Mouse (Mus musculus) CH12.LX (cell line): ENCODE measurements at regions not wholly inside any gene's neighbourhood (a gene's known extent, or its start where the extent isn't known, plus 50 kb on each side); places are given as distances from the start of the nearest gene placed in this dataset.
"Not testable (repeated sequence)": the region's sequence is repeated elsewhere in the genome, so short reads cannot be mapped to it uniquely, and the experiment has no call there.

Experiments used
- DNase-seq: peaks from one replicate; pipeline ENCODE4 v3.0.0-alpha.2; 2013; ENCODE audit errors: extremely low read depth
- H3K27ac ChIP-seq: 2 replicates; pipeline ENCODE4 v1.5.1; 2012; ENCODE audit warnings: low read depth, mild to moderate bottlenecking, control low read depth, moderate library complexity; ENCODE audit not compliant: insufficient read depth
- H3K27me3 ChIP-seq: replicated peaks from 2 replicates; pipeline ENCODE3; 2012; ENCODE audit warnings: inconsistent platforms
- H3K36me3 ChIP-seq, 2 experiments: replicated peaks in 1 of 2; 2 replicates each; pipeline versions ENCODE3 to v1.6.1; 2012; ENCODE audit warnings: inconsistent platforms in 1 of 2, low read length in 1 of 2, mild to moderate bottlenecking in 1 of 2, mixed read lengths in 1 of 2, moderate library complexity in 1 of 2; ENCODE audit not compliant: control insufficient read depth in 1 of 2, insufficient read depth in 1 of 2
- H3K4me1 ChIP-seq, 2 experiments: 2 replicates each; pipeline ENCODE4 v1.6.1; 2012; ENCODE audit warnings: inconsistent platforms in 1 of 2, moderate library complexity in 1 of 2; ENCODE audit not compliant: insufficient read depth in 2 of 2, control insufficient read depth in 1 of 2
- H3K4me2 ChIP-seq: 2 replicates; pipeline ENCODE4 v1.6.1; 2012; ENCODE audit warnings: low read depth, mild to moderate bottlenecking, control low read depth; ENCODE audit not compliant: poor library complexity, insufficient read depth, severe bottlenecking
- H3K4me3 ChIP-seq, 3 experiments: fragments of 150-350 bp in 1 of 3; sonication (generic) in 1 of 3; replicated peaks in 1 of 3; 2 replicates each; pipeline versions ENCODE3 to v1.5.1; 2011 to 2012; ENCODE audit warnings: low read depth in 2 of 3, low read length in 2 of 3, mild to moderate bottlenecking in 2 of 3, moderate library complexity in 2 of 3, control low read depth in 1 of 3, improper control_type of control experiment in 1 of 3, inconsistent platforms in 1 of 3, mixed read lengths in 1 of 3; ENCODE audit not compliant: poor library complexity in 1 of 3
- H3K79me2 ChIP-seq: replicated peaks from 2 replicates; pipeline ENCODE4 v1.6.1; 2012; ENCODE audit warnings: mild to moderate bottlenecking, moderate library complexity; ENCODE audit not compliant: control insufficient read depth, poor library complexity, insufficient read depth, severe bottlenecking; ENCODE audit errors: extremely low read depth
- H3K9ac ChIP-seq: 2 replicates; pipeline ENCODE4 v1.6.1; 2012; ENCODE audit warnings: low read depth, mild to moderate bottlenecking, control low read depth, moderate library complexity; ENCODE audit not compliant: insufficient read depth
- H3K9me3 ChIP-seq: replicated peaks from 2 replicates; pipeline ENCODE3; 2012; ENCODE audit warnings: low read length, inconsistent platforms, mixed read lengths
- E2F4 ChIP-seq: IDR thresholded peaks from 2 replicates; pipeline ENCODE4 v1.6.1; 2011; ENCODE audit warnings: low read depth, low read length, improper control_type of control experiment; ENCODE audit not compliant: insufficient replicate concordance
- ELF1 ChIP-seq: IDR thresholded peaks from 2 replicates; pipeline ENCODE4 v1.6.1; 2014; ENCODE audit warnings: low read depth, mild to moderate bottlenecking, inconsistent platforms, low read length, improper control_type of control experiment
- EP300 ChIP-seq: IDR thresholded peaks from 2 replicates; pipeline ENCODE4 v1.6.1; 2011; ENCODE audit warnings: low read length, improper control_type of control experiment
- ETS1 ChIP-seq: conservative IDR thresholded peaks from 2 replicates; pipeline ENCODE4 v1.6.1; 2012; ENCODE audit warnings: low read depth, mild to moderate bottlenecking, inconsistent platforms, low read length, improper control_type of control experiment, moderate library complexity
- GABPA ChIP-seq: IDR thresholded peaks from 2 replicates; pipeline ENCODE4 v1.6.1; 2012; ENCODE audit warnings: low read depth, low read length, improper control_type of control experiment, inconsistent platforms; ENCODE audit not compliant: insufficient replicate concordance
- HCFC1 ChIP-seq: IDR thresholded peaks from 2 replicates; pipeline ENCODE4 v1.6.1; 2012; ENCODE audit warnings: low read depth, mild to moderate bottlenecking, inconsistent platforms, low read length, improper control_type of control experiment
- JUN ChIP-seq: IDR thresholded peaks from 2 replicates; pipeline ENCODE4 v1.6.1; 2011; ENCODE audit warnings: low read depth, mild to moderate bottlenecking, low read length, improper control_type of control experiment, moderate library complexity; ENCODE audit not compliant: insufficient read depth
- MAX ChIP-seq: IDR thresholded peaks from 2 replicates; pipeline ENCODE4 v1.6.1; 2011; ENCODE audit warnings: low read length, improper control_type of control experiment
- MAZ ChIP-seq: IDR thresholded peaks from 2 replicates; pipeline ENCODE4 v1.6.1; 2012; ENCODE audit warnings: low read depth, mild to moderate bottlenecking, inconsistent platforms, low read length, improper control_type of control experiment, moderate library complexity
- MYC ChIP-seq: IDR thresholded peaks from 2 replicates; pipeline ENCODE4 v1.6.1; 2011; ENCODE audit warnings: low read depth, mild to moderate bottlenecking, improper control_type of control experiment, low read length
- NRF1 ChIP-seq: IDR thresholded peaks from 2 replicates; pipeline ENCODE4 v1.6.1; 2014; ENCODE audit warnings: low read depth, mild to moderate bottlenecking, inconsistent platforms, low read length, improper control_type of control experiment, moderate library complexity
- SMC3 ChIP-seq: IDR thresholded peaks from 2 replicates; pipeline ENCODE4 v1.6.1; 2011; ENCODE audit warnings: low read depth, low read length, improper control_type of control experiment
- TCF12 ChIP-seq: IDR thresholded peaks from 2 replicates; pipeline ENCODE4 v1.6.1; 2014; ENCODE audit warnings: low read depth, mild to moderate bottlenecking, inconsistent platforms, low read length, improper control_type of control experiment
- USF1 ChIP-seq: IDR thresholded peaks from 2 replicates; pipeline ENCODE4 v1.6.1; 2014; ENCODE audit warnings: low read depth, mild to moderate bottlenecking, inconsistent platforms, low read length, improper control_type of control experiment
- USF2 ChIP-seq: conservative IDR thresholded peaks from 2 replicates; pipeline ENCODE4 v1.6.1; 2011; ENCODE audit warnings: low read depth, low read length, improper control_type of control experiment
- ZC3H11A ChIP-seq: IDR thresholded peaks from 2 replicates; pipeline ENCODE4 v1.6.1; 2012; ENCODE audit warnings: low read depth, mild to moderate bottlenecking, inconsistent platforms, low read length, improper control_type of control experiment
- dilution Hi-C: fragments of 300-500 bp; cut with MboI; formaldehyde crosslinking; loops from 2 replicates; pipeline ENCODE4 v1.14.3; 2020; ENCODE audit warnings: low sequenced_read_pairs; ENCODE audit not compliant: extremely low pct_unique_long_range_greater_than_20kb, extremely low pct_ligation_motif_present
- in situ Hi-C: fragments of 300-500 bp; cut with MboI; formaldehyde crosslinking; loops from 3 replicates; pipeline ENCODE4 v1.14.3; 2019; ENCODE audit warnings: low sequenced_read_pairs, low pct_ligation_motif_present, low pct_unique_long_range_greater_than_20kb, mixed read lengths

DNA sequence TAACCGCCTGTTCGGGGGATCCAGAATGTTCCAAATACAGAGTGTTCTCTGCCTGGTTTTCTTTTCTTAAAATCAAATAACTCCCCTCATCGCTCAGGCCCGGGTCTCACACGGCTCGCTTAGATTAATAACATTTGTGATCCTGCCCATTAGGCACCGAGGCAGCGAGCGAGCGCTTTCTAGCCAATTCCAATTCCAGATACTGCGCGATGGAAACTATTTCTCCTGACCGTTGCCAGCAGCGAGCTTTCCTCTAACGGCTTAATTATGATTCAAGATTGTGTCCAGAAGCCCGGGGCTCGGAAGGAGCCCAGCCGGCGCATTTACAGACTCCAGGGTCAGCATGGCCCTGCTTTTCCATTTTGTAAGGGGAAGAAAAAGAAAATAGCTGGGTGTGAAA lies 136.6 kb upstream of the Gsc start:
- no peak overlapping the region for H3K4me2 ChIP-seq
- no peak overlapping the region for H3K4me3 ChIP-seq
- H3K27ac ChIP-seq, result no peak overlapping the region
- H3K4me1 ChIP-seq, result no peaks in the 10 kb centered on the region
- no peaks in the 10 kb centered on the region for H3K36me3 ChIP-seq
- H3K9me3 ChIP-seq, result peaks cover 5% of the 10 kb centered on the region
- H3K79me2 ChIP-seq, result no peaks in the 10 kb centered on the region
- no peak for DNase-seq
- TF ChIP-seq USF1 (no peak), ZC3H11A (no peak)
- dilution Hi-C loops, result no loop called here
- peaks cover 79% of the 10 kb centered on the region for H3K27me3 ChIP-seq
- in situ Hi-C loops, result no loop called here
- H3K9ac ChIP-seq, result no peak overlapping the region

DNA sequence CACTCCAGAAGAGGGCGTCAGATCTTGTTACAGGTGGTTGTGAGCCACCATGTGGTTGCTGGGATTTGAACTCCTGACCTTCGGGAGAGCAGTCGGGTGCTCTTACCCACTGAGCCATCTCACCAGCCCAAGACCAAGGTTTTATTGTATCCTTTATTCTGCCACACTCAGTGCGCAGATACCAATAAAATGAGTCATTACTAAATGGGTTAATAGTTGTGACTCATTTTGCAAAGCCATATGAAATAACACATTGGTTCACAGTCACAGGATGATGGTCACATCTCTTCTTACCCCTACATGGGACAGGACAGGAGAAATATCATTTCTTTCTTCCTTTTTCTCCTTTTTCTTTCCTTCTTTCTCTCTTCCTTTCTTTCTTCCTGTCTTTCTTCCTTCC lies 135.8 kb upstream of the Gsc start:
- H3K4me3 ChIP-seq, H3K27ac ChIP-seq, H3K9ac ChIP-seq, dilution Hi-C loops, H3K4me1 ChIP-seq, H3K36me3 ChIP-seq, DNase-seq, H3K79me2 ChIP-seq, H3K9me3 ChIP-seq, in situ Hi-C loops, H3K4me2 ChIP-seq: not testable (repeated sequence)
- H3K27me3 ChIP-seq, result peaks cover 81% of the 10 kb centered on the region

- Histone ChIP-seq H3K36me3 (no peaks in the 10 kb centered on the region), H3K9ac (no peak overlapping the region), H3K27ac (no peak overlapping the region), H3K4me1 (no peaks in the 10 kb centered on the region), H3K4me2 (no peak overlapping the region), H3K4me3 (no peak overlapping the region), H3K9me3 (peaks cover 2% of the 10 kb centered on the region), H3K79me2 (no peaks in the 10 kb centered on the region), H3K27me3 (peaks cover 82% of the 10 kb centered on the region)
- DNase-seq, result no peak
- dilution Hi-C loops, result no loop called here
- in situ Hi-C loops, result no loop called here
- TF ChIP-seq USF2 (no peak), HCFC1 (no peak), JUN (no peak), E2F4 (no peak), ZC3H11A (no peak), ELF1 (no peak), TCF12 (no peak), EP300 (no peak), ETS1 (no peak), MAZ (no peak), MAX (no peak), SMC3 (no peak), MYC (no peak), GABPA (no peak), NRF1 (no peak)
These were observed 134.3 kb upstream of the Gsc start for GRCm38 (mm10) chr12:104607410-104607809.
